Mouse (Mus musculus) bone marrow macrophage, adult 2 months (primary cell): ENCODE measurements at regions not wholly inside any gene's neighbourhood (a gene's known extent, or its start where the extent isn't known, plus 50 kb on each side); places are given as distances from the start of the nearest gene placed in this dataset.

Experiments used
- H3K27ac ChIP-seq: 2 replicates; pipeline ENCODE4 v1.5.1; 2012; ENCODE audit warnings: low read depth, low read length; ENCODE audit not compliant: insufficient read depth
- H3K4me1 ChIP-seq: 2 replicates; pipeline ENCODE4 v1.6.1; 2012; ENCODE audit warnings: low read length; ENCODE audit not compliant: control insufficient read depth, insufficient read depth
- H3K4me3 ChIP-seq: 2 replicates; pipeline ENCODE4 v1.5.1; 2012; ENCODE audit warnings: mild to moderate bottlenecking, low read length, moderate library complexity; ENCODE audit not compliant: insufficient read depth
- CTCF ChIP-seq: IDR thresholded peaks from 2 replicates; pipeline ENCODE4 v1.5.1; 2012; ENCODE audit warnings: low read depth, mild to moderate bottlenecking, low read length, moderate library complexity
- POLR2A ChIP-seq: IDR thresholded peaks from 2 replicates; pipeline ENCODE4 v1.6.1; 2012; ENCODE audit warnings: mild to moderate bottlenecking, low read depth, low read length, borderline replicate concordance

DNA sequence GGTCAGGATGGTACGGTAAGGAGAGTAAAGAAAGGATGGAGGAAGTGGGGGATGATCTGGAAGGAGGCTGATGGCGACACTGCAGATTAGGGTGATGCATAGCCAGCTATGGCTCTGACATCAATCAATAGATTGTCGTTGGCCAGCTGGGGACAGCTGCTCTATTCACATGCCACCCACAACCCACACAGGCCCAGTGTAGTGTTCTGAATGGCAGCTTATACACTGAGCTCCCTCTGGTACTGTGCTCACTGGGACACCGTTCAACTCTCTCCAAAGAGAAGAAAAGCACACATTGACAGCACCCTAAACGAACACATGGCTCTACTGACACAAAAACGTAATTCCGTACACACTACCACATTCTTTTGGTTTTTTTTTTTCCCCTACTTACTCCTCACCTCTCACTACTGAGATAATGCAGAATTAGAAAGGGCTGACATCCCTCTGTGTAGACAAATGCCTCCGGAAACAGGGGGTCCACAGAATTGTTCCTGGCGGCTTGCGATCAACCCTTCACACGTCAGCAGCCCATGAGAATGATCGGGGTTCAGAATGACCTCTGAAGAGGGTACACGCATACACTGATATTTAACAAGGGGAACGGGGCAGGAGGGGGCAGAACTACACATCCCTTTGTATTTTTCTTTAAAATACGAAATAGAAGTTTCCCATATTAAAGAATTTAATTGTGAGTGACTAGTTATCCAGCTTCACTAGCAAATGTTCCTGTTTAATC is 178.5 kb upstream of the Ipo5 start:
- TF ChIP-seq CTCF (no peak), POLR2A (no peak)
- H3K27ac ChIP-seq, result no peak overlapping the region
- no peak overlapping the region for H3K4me3 ChIP-seq
- H3K4me1 ChIP-seq, result no peaks in the 10 kb centered on the region

DNA sequence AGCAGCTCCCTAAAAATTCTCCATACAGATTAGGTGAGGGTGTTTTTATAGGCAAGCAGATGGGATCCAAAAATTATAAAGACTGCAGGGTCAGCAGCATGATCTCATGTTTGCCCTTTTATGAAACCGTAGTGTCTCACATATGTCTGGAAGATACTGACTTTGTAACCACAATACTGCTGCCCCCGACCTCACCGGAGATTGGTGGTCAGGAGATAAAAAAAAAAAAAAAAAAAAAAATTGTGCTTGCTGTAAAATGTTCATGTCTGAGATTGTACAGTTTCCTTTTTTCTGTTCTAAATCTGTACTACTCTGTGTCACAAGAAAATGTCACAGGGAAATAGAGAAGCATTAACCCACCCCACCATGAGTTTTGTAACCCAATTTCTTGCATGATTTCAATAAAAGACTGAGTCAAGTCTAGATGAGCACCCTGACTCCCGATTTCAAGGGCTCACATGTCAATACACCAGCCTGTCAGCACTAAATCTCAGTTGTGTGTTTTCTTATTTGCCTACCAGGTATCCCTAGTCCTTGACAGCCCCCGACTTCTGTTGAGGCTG is 169.5 kb upstream of the Ipo5 start:
- peaks cover 12% of the 10 kb centered on the region for H3K4me1 ChIP-seq

DNA sequence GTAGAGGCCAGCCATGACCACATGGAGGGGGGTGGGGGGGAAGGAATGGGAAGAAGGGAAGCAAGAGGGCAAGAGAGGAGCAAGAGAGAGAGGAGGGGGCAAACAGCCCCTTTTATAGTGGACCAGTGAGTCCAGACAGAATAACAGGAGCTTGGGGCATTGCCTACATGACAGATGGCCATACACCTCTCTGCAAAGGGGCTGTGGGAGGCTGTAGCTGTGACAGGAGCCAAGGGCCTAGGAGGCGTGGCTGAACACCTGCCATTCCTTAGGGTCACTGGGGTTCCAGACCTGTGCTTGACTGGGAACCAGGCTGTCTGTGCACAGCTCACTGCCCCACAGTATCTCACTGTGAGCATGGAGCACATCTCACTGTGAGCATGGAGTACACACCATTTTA is 157.0 kb upstream of the Ipo5 start:
- H3K4me3 ChIP-seq, result no peak overlapping the region
- no peak for TF ChIP-seq POLR2A
- peaks cover 27% of the 10 kb centered on the region for H3K4me1 ChIP-seq
- no peak overlapping the region for H3K27ac ChIP-seq

More for the DNA sequence above, 169.5 kb upstream of the Ipo5 start:
- H3K27ac ChIP-seq, result peak overlapping the region; percentile 78
- TF ChIP-seq CTCF, result no peak
- TF ChIP-seq POLR2A, result no peak
- no peak overlapping the region for H3K4me3 ChIP-seq

DNA sequence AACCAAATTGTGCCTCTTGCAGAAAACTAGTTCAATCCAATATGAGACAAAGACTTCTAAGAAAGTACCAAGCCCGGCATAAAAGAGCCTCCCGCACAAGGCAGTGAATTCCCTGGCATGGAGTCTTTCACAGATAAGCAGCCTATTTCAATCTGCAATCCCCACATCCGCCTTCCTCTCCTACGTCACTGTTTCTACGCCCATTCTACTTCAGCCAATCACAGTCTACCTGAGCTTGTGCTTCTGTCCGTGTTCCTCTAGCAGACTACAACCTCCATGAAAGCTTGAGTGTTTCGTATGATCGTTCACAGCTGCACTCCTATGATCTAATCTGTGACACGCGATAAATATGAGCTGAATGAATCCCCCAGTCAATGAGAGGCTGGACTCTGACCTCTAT is 155.6 kb upstream of the Ipo5 start:
- H3K4me3 ChIP-seq, result no peak overlapping the region
- H3K27ac ChIP-seq, result no peak overlapping the region
- TF ChIP-seq CTCF, result no peak
- no peak for TF ChIP-seq POLR2A
- peaks cover 27% of the 10 kb centered on the region for H3K4me1 ChIP-seq

DNA sequence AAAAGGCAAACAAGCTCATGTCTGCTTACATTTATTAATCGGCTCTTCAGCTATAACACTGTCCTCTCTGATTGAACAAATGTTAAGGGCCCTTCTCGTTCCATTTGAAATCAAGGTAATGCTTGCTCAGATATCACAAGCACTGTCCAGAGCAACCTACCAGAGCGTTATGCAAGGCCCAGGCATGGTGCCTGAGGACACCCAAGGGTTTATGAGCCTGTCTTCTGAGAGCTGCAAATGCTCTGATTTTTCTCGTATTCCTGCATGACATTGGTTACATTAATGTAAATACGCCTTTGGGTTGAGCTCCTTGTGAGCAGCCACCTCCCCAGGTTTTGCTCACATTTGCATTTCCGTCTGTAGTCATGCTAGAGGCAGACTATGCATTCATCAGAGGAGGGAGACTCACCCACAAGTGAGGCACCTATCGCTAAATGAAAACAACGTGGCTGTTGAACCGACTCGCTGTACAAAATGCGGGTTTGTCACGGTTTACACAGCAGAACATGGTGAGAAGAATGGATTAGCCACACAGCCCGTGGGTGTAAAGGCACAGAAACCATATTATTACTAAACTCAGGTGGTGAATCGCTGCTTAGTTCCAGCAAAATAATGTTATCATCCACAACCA is 152.7 kb upstream of the Ipo5 start:
- no peak overlapping the region for H3K4me3 ChIP-seq
- H3K4me1 ChIP-seq, result peaks cover 35% of the 10 kb centered on the region
- no peak for TF ChIP-seq CTCF
- TF ChIP-seq POLR2A, result no peak
- H3K27ac ChIP-seq, result no peak overlapping the region

DNA sequence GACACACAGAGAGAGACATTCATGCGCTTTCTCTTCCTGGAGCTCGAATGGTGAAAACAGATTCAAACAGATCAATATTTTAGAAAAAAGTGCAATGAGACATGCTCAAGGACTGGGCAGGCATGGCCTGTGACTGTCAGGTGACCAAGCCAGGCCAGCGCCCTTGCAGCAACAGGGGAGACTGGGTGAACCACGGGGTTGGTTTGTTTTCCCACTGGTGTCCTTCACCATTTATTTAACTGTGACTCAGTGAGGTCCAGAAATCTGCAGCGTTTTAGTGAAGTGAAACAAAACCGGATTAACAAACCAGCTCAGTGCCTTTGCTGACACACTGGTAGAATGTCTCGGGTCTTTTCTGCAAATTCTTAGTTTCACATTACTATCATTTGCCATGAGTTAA is 148.9 kb upstream of the Ipo5 start:
- peak overlapping the region; percentile 21; the same call in 1 of the 2 replicates for H3K4me3 ChIP-seq
- peak overlapping the region; percentile 92 for H3K27ac ChIP-seq
- TF ChIP-seq CTCF (no peak), POLR2A (no peak)
- H3K4me1 ChIP-seq, result peaks cover 23% of the 10 kb centered on the region

DNA sequence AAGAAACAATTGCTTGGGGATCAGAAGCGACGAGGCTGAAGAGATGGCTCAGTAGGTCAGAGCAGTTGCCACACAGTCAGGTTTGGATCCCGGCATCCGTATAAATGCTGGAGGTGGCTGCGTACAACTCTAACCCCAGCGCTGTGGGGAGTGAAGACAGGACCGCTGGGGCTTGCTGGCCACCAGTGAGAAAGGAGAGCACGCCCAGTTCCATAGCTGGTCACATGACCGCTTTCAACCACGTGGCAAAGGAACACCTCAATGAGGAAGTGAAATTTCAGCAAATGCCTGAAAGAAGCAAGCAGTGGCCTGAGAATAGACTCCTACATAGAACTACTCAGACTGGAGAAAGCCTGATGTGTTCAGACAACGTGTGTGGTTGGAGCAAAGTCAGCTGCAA is 148.3 kb upstream of the Ipo5 start:
- Histone ChIP-seq H3K4me3 (peak overlapping the region; percentile 50), H3K4me1 (peaks cover 18% of the 10 kb centered on the region), H3K27ac (peak overlapping the region; percentile 92)
- TF ChIP-seq POLR2A, result 0 out of 2 replicates have a peak, but pooled peaks have one; percentile 35
- no peak for TF ChIP-seq CTCF

DNA sequence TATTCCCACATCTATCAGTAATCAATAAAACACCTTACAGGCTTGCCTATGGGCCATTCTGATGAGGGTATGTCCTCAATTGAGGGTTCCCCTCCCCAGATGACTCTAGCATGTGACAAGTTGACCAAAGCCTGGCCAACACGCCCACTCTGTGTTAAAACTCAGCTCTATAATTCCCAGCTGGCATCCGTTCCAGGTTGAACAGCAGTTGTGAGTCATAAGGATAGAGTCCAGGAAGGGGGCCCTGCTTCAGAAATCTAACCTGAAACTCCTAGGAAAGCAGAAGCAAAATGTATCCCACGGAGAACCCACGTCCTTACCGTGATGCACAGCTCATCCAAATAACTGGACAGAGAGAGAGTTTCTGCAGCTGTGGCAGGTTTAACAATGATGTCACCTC is 147.2 kb upstream of the Ipo5 start:
- Histone ChIP-seq H3K27ac (0 out of 2 replicates have a peak overlapping the region, but pooled peaks have one; percentile 60), H3K4me3 (no peak overlapping the region)
- TF ChIP-seq POLR2A (no peak), CTCF (no peak)

DNA sequence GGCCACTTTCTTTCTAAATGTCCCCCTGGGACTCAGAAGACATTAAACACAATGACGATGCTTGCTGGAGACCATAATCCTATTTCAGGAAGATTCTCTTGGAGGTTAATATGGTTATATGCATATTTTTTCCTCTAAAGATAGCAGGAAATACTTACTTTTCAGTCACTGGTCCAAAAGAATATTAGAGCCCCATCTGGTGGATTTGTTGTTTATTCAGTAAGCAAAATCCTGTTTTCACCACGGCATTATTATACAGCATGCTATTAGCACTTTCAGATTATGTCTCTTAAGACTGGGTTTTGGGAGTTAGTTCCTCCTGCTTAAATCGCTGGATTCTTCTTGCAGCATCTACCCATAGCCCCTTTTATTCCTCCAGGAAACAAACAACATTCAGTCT is 146.6 kb upstream of the Ipo5 start:
- Histone ChIP-seq H3K4me3 (no peak overlapping the region), H3K27ac (no peak overlapping the region), H3K4me1 (peaks cover 18% of the 10 kb centered on the region)
- no peak for TF ChIP-seq POLR2A
- TF ChIP-seq CTCF, result no peak

More for the DNA sequence above, 147.2 kb upstream of the Ipo5 start:
- peaks cover 18% of the 10 kb centered on the region for H3K4me1 ChIP-seq

DNA sequence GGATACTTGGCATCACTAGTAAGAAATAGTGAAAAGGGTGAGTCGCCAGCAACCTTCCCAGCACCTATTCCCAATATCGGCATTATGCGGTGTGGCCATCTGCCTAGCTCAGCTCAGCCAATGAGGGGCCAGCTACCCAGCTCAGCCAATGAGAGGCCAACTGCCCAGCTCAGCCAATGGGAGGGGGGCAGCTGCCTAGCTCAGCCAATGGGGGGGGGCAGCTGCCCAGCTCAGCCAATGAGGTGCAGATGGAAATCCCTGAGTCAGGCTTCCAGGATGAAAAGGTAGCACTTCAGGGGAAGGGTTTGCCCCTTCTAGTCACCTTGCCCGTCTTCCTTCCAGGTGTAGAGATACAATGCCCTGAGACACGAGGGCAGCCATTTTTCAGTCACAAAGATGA is 144.6 kb upstream of the Ipo5 start:
- Histone ChIP-seq H3K4me1 (peaks cover 18% of the 10 kb centered on the region), H3K4me3 (no peak overlapping the region), H3K27ac (no peak overlapping the region)
- TF ChIP-seq CTCF (no peak), POLR2A (no peak)
